Mouse (Mus musculus) kidney, adult 2 months (tissue): Measurements from ENCODE around the gene Trmt1. TPM values are rescaled to one million over a fixed set of nuclear protein-coding genes. Genes with fewer than 3 reads are reported as not detected.
A peak's percentile ranks its signal among the peaks of the same experiment; 100 is the strongest.

ENCODE experiments used
- DNase-seq: peaks from one replicate; pipeline ENCODE4 v3.0.0; 2021
- H3K27ac ChIP-seq: fragments of 200-500 bp; 2 replicates; pipeline ENCODE4 v1.5.1; 2012; ENCODE audit warnings: low read depth, low read length, control low read depth, inconsistent platforms; ENCODE audit not compliant: insufficient read depth
- H3K27me3 ChIP-seq: fragments of 200-500 bp; replicated peaks from 2 replicates; pipeline ENCODE4 v1.6.1; 2012; ENCODE audit warnings: mild to moderate bottlenecking, moderate library complexity, low read length, inconsistent platforms; ENCODE audit not compliant: control insufficient read depth, insufficient read depth
- H3K36me3 ChIP-seq: fragments of 200-500 bp; 2 replicates; pipeline ENCODE4 v1.6.1; 2012; ENCODE audit warnings: mild to moderate bottlenecking, moderate library complexity, low read length, inconsistent platforms; ENCODE audit not compliant: control insufficient read depth, insufficient read depth
- H3K4me1 ChIP-seq: fragments of 200-500 bp; 2 replicates; pipeline ENCODE4 v1.6.1; 2011; ENCODE audit warnings: low read length; ENCODE audit not compliant: control insufficient read depth, insufficient read depth
- H3K4me3 ChIP-seq: fragments of 200-500 bp; 2 replicates; pipeline ENCODE4 v1.5.1; 2011; ENCODE audit warnings: mild to moderate bottlenecking, low read depth, low read length, control low read depth; ENCODE audit not compliant: insufficient read depth
- CTCF ChIP-seq: fragments of 200-500 bp; conservative IDR thresholded peaks from 2 replicates; pipeline ENCODE4 v1.5.1; 2011; ENCODE audit warnings: low read depth, mild to moderate bottlenecking, control low read depth, low read length, moderate library complexity, mixed read lengths; ENCODE audit not compliant: insufficient read depth, insufficient read length
- POLR2A ChIP-seq: fragments of 200-500 bp; IDR thresholded peaks from one replicate; pipeline ENCODE4 v1.6.1; 2011; ENCODE audit warnings: low read depth, low read length, control low read depth
- WGBS: fragments of 180-500 bp; shearing (Covaris S2); methylation state at CpG from one replicate; pipeline ENCODE4 v1.1.7; 2018; 5-methylcytosine and 5-hydroxymethylcytosine counted together
- polyA plus RNA-seq: library from polyadenylated mRNA; depleted of rRNA; stranded (reverse); fragments of >200 nt; gene quantifications from 2 replicates; pipeline ENCODE4 v1.2.3, GENCODE M21; 2012

Gene Trmt1
- polyA plus RNA-seq, 1 experiment: 73.7 TPM

DNA sequence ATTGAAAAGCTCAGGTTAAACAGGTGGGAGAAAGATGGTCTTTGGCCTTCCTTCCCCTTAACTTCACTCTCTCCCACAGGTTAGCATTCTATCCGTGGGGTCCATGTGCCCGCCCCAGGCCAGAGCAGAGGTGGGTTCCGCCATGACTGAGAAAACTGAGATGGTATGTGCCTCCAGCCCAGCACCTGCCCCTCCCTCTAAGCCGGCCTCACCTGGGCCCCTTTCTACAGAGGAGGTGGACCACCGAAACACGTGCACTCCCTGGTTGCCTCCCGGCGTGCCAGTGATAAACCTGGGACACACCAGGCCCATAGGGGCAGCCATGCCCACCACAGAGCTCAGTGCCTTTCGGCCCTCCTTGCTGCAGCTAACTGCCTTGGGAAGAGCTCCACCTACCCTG, 16.5 kb downstream of the Trmt1 start:
- no peak overlapping the region for H3K4me3 ChIP-seq
- peaks cover 4% of the 10 kb centered on the region; the same call in 1 of the 2 replicates for H3K27me3 ChIP-seq
- DNase-seq: no peak
- TF ChIP-seq POLR2A (no peak), CTCF (no peak)
- H3K27ac ChIP-seq: no peak overlapping the region
- 0 out of 2 replicates have a peak, but pooled peaks cover 3% of the 10 kb centered on the region for H3K4me1 ChIP-seq
- no peaks in the 10 kb centered on the region for H3K36me3 ChIP-seq
- 77% methylated on average over 9 of the region's 9 CpGs for WGBS

GRCm38 (mm10) chr8:84702963-84703465, 16.9 kb downstream of the Trmt1 start:
- H3K27me3 ChIP-seq: peaks cover 4% of the 10 kb centered on the region; the same call in 1 of the 2 replicates
- TF ChIP-seq CTCF (no peak), POLR2A (no peak)
- 81% methylated on average over 6 of the region's 6 CpGs for WGBS
- DNase-seq: no peak
- no peak overlapping the region for H3K4me3 ChIP-seq
- H3K36me3 ChIP-seq: no peaks in the 10 kb centered on the region
- no peak overlapping the region for H3K27ac ChIP-seq
- 0 out of 2 replicates have a peak, but pooled peaks cover 3% of the 10 kb centered on the region for H3K4me1 ChIP-seq

DNA sequence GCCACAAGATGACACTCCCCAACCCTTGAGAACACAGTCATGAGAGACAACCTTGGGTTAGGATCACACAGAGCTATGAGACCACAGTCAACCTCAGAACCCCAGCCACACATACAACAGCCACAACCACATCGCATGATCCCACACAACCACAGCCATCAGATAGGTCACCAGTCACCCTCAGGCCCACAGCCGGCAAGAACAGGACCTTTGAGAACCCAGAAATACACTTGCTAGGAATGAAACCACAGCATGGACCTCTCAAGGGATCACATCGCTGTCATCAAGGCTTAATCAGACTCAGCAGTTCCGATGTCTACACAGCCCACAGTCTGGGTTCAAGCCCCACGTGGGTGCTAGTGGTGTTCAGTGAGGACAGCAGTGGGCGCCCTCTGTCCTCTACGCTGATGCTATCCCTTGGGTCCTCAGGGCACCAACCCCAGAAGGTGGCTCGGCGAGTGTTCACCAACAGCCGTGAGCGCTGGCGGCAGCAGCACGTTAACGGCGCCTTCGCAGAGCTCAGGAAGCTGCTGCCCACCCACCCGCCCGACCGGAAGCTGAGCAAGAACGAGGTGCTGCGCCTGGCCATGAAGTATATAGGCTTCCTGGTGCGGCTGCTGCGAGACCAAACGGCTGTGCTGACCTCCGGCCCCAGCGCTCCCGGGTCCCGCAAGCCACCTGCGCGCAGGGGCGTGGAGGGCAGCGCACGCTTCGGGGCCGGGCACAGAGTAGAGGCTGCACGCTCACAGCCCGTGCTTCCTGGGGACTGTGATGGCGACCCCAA, 17.6 kb downstream of the Trmt1 start:
- Histone ChIP-seq H3K27me3 (peaks cover 4% of the 10 kb centered on the region; the same call in 1 of the 2 replicates), H3K4me1 (no peaks in the 10 kb centered on the region), H3K4me3 (no peak overlapping the region; the same call in 1 of the 2 replicates), H3K36me3 (no peaks in the 10 kb centered on the region), H3K27ac (no peak overlapping the region)
- DNase-seq: no peak
- WGBS: 34% methylated on average over 38 of the region's 38 CpGs
- TF ChIP-seq POLR2A (no peak), CTCF (0 out of 2 replicates have a peak, but pooled peaks have one; percentile 2)

DNA sequence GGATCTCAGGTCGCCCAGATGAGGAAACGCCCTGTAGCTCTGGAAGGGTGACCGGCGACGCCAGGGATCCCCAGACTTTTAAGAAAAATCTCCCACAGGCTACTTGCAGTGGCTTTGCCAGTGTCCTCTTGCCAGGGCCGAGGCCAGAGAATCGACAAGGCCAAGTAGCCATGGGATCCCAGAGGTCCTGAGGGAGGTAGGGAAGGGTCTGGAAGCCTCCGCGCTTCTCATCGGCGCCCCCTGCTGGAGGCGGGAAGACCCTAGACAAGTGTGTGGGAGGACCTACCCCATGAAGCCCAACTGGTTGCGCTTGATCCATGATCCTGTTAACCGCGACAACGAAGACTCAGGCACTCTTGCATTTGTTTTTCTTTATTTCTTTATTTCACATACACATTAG, 18.2 kb downstream of the Trmt1 start:
- TF ChIP-seq CTCF (peak; percentile 69), POLR2A (no peak)
- H3K4me3 ChIP-seq: no peak overlapping the region
- 12% methylated on average over 16 of the region's 16 CpGs for WGBS
- no peaks in the 10 kb centered on the region for H3K4me1 ChIP-seq
- peak; percentile 76 for DNase-seq
- H3K27ac ChIP-seq: no peak overlapping the region
- no peaks in the 10 kb centered on the region for H3K36me3 ChIP-seq
- peaks cover 4% of the 10 kb centered on the region; the same call in 1 of the 2 replicates for H3K27me3 ChIP-seq

DNA sequence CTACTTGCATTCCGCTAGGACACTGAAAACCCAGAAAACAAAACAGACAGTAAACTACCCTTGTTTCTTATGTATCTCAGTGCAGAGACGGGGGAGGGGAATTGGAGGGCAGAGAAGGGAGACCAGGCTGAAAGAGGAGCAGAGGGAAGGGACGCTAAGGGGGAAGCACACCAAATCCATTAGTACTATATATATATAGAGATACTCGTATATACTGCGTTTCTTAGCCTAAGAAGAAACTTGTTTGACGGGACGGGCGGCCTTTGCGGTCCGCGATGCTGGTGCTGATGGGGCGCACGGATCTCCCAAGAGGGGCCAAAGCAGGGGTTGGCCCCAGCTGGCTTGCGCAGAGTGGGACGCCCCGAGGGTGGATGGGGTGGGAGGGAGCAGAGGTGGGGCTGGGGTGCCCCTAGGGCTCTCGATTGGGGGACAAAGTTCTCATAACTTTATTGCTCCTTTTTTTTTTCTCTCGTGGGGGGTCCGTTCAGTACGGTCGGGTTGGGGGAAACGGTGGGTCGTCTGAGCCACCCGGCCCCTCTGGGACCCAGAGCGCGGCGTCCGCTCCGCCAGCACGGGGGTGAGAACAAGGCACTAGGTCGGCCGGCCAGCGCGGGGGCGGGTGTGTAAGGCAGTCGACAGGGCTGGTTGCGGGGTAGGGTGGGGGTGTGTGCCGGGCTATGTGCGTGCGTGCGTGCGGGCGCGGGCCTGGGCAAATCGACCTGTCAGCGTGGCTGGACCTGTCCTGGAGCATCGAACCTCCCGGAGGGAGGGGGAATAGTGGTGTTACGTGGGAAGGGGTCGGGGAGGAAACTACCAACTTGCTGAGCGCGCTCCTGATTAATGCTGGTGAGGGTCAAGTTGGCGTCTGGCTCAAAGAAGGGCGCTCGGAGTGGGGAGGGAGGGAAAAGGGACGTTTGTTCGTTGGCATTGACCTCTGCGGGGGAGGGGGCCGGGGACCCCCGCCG, 19.0 kb downstream of the Trmt1 start:
- no peak for DNase-seq
- 15% methylated on average over 61 of the region's 61 CpGs for WGBS
- TF ChIP-seq POLR2A: no peak
- TF ChIP-seq CTCF: no peak
- Histone ChIP-seq H3K27ac (no peak overlapping the region), H3K4me3 (no peak overlapping the region), H3K4me1 (no peaks in the 10 kb centered on the region), H3K36me3 (no peaks in the 10 kb centered on the region), H3K27me3 (peaks cover 4% of the 10 kb centered on the region; the same call in 1 of the 2 replicates)

DNA sequence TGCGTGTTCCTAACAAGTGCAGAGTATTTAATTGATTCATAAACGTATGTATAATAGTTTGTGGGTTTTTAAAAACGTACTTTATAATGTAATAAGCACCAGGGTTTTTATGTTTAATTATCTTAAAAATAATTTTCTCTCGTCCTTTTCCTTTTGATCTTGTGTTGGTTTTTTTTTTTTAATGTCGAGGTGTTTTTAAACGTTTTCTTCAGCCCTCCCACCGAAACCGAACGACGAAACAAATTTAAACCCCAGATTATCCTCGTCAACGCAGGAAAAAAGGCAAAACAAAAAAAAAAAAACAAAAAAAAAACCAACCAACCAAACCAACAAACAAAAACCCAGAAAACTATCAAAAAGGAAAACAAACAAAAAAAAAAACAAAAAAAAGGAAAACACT, 19.9 kb downstream of the Trmt1 start:
- peaks cover 4% of the 10 kb centered on the region; the same call in 1 of the 2 replicates for H3K27me3 ChIP-seq
- H3K4me3 ChIP-seq: no peak overlapping the region
- 31% methylated on average over 12 of the region's 12 CpGs for WGBS
- TF ChIP-seq POLR2A: no peak
- TF ChIP-seq CTCF: no peak
- no peak overlapping the region for H3K27ac ChIP-seq
- no peak for DNase-seq
- no peaks in the 10 kb centered on the region for H3K4me1 ChIP-seq
- H3K36me3 ChIP-seq: no peaks in the 10 kb centered on the region
